Mouse (Mus musculus): Measurements from ENCODE around the gene Maml3.

Gene Maml3

GRCm38 (mm10) chr3:51759534-51759933 lies 345.3 kb downstream of the Maml3 start:
- ChIA-PET CTCF (no interaction called here), POLR2A (interaction anchor here in 1 of 4 experiments (0.5 kb wide), 1 partner anchor 225 kb away, joined by 4 read pairs; no protein-coding TSS in a partner anchor)

GRCm38 (mm10) chr3:51757032-51757431 lies 347.8 kb downstream of the Maml3 start:
- CTCF ChIA-PET, result interaction anchor here in 1 of 4 experiments (0.6 kb wide), 1 partner anchor 1087 kb away, joined by 3 read pairs; no protein-coding TSS in a partner anchor

GRCm38 (mm10) chr3:51756283-51756682 lies 348.6 kb downstream of the Maml3 start:
- CTCF ChIA-PET, result interaction anchor here in 1 of 4 experiments (0.6 kb wide), 1 partner anchor 1088 kb away, joined by 3 read pairs; no protein-coding TSS in a partner anchor
- POLR2A ChIA-PET, result no interaction called here

More at GRCm38 (mm10) chr3:51757032-51757431, 347.8 kb downstream of the Maml3 start:
- POLR2A ChIA-PET, result no interaction called here

- CTCF ChIA-PET, result no interaction called here
- POLR2A ChIA-PET, result no interaction called here
These were observed 351.6 kb downstream of the Maml3 start for GRCm38 (mm10) chr3:51753262-51753661.

DNA sequence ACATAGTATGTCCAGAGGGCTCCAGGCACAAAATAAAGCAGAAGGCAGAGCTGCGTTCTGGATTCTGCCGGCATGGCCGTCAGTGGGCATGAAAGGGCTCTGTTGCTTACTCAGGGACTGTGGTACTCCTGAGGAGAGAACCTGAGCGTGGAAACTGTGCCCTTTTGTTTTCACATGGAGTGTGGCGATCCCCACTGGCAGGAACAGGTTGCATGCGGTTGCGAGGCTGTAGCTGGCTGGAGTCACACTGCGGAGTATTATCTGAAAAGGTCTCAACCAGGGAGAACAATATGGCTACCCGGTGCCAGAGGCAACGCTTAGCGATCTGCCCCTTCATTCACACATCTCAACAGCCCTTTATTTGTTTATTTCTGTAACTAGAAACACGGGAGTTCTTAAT lies 353.4 kb downstream of the Maml3 start:
- POLR2A ChIA-PET, result interaction anchor here in 1 of 4 experiments (1.5 kb wide), 1 partner anchor 342 kb away, joined by 3 read pairs; the partner anchor contains the start of gene Ndufc1
- CTCF ChIA-PET, result interaction anchor here in 1 of 4 experiments (0.6 kb wide), 1 partner anchor 103 kb away, joined by 5 read pairs; no protein-coding TSS in a partner anchor

DNA sequence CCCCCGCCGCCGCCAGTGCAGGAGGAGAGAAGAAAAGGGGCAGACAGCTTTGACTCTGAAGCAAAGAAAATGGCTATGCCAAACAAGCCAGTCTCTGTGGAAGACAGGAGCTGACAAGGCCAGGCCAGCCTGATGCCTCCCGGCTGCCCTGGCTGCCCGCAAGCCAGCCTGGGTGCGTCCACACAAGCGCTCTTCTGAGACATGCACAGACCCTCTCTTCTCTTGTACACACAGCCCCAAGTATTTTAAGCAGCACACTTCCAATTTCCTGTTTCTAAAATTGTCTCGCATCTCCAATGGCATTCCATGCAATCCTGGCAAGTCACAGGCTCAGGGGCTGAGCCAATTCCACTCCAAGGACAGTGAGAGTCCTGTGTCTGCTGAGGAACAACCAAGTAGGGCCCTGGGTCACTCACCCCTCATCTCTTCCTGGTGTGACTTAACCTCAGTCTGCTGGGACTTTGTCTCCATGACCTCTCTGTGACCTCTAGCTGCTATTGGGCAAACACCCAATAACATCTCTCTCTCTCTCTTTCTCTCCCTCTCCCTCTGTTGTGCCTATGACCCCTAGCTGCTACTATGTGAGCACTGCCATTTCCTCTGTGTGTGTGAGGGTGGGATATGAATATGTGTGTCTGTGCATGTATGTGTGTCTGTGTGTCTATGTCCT lies 354.9 kb downstream of the Maml3 start:
- CTCF ChIA-PET, result no interaction called here

GRCm38 (mm10) chr3:51749421-51749811 lies 355.5 kb downstream of the Maml3 start:
- CTCF ChIA-PET, result interaction anchor here in 1 of 4 experiments (0.7 kb wide), 1 partner anchor 10 kb away, joined by 8 read pairs; no protein-coding TSS in a partner anchor
- POLR2A ChIA-PET, result no interaction called here

More for the DNA sequence above, 354.9 kb downstream of the Maml3 start:
- POLR2A ChIA-PET, result interaction anchor here in 1 of 4 experiments (1.5 kb wide), 1 partner anchor 341 kb away, joined by 3 read pairs; the partner anchor contains the start of gene Ndufc1

DNA sequence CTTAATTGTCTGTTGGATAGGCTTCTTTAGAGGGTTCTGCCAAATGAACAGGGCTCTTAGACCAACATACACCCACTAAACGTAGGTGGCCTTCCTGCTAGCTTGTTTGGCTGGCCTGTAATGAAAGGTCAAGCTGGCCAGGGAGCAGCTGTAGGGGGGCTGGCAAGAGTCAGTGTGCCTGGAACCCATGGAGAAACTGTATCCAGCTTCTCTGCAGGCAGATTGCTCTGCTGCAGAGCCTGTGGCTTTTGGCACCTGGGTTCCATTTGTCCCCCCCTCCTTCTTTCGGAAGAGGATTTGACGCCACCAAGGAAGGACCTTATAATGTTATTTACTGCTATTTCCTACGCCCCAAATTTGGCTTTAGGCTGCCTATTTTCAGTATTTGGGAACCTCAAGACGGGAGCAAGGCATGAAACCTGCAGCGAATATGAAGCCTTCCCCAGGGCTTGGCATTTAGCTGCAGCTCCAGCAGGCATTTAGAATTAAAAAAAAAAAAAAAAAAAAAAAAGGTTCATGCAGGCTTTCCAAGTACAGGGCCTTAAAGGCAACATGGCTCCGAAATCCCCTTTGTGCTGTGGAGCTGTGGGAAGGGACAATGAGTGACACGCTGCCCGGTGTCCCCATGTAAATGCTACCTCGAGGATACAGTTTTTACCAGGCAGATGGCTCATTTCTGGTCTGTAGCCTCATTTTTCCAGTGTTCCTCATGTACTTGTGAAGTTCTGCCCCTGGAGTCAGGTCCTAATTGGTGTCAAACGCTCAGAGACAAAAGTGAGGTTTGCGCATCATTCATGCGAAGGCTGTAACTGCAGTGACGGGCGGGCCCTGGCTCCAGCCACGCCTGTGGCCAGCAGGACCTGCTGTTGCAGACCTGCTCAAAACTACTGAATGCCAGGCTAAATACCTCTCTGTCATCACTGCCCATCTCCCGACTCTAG lies 356.2 kb downstream of the Maml3 start:
- CTCF ChIA-PET, result interaction anchor here in 2 of 4 experiments (0.6 to 0.7 kb wide), 3 partner anchors 10 to 97 kb away, joined by 3 to 8 read pairs (median 7); no protein-coding TSS in a partner anchor
- POLR2A ChIA-PET, result interaction anchor here in 1 of 4 experiments (0.6 kb wide), 1 partner anchor 30 kb away, joined by 3 read pairs; no protein-coding TSS in a partner anchor

DNA sequence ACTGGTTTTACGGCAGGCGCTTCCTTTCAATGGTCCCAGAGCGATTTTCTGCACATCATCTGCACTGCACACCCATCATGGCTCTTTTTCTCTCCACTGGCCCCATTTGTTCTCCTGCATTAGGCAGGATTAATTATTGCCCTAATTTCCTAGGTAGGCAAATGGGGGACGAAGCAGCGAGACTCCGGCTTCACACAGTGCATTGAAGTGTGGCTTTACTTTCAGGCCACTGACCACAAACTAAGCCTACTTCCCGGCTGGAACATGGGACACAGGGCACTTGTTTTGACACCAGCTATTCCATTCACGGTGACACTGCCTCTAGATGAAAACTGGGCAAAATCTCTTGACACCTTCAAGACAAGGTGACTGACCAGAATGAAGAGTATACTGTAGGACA lies 358.1 kb downstream of the Maml3 start:
- POLR2A ChIA-PET, result no interaction called here
- CTCF ChIA-PET, result no interaction called here

DNA sequence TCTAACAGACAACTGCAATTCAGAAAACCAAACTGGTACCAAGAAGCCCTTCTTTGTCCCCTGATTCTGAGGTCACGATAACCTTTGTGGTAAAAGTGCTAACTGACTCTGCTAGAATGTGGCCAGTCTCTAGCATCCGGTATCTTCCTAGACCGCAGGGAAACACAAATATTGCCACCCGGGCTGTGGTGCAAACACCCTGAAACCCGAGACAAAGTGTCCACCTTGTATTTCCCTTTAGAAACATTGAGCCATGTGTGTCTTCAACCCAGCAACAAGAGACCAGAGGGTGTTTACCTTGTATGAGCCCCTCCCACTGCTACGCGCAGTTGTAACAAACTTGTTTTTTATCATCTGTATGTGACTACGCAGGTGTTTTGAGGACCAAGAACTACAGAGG lies 359.7 kb downstream of the Maml3 start:
- ChIA-PET POLR2A (no interaction called here), CTCF (interaction anchor here in 1 of 4 experiments (0.6 kb wide), 1 partner anchor 311 kb away, joined by 3 read pairs; no protein-coding TSS in a partner anchor)

- CTCF ChIA-PET, result interaction anchor here in 1 of 4 experiments (0.6 kb wide), 1 partner anchor 454 kb away, joined by 4 read pairs; no protein-coding TSS in a partner anchor
These were observed 360.5 kb downstream of the Maml3 start for GRCm38 (mm10) chr3:51744339-51744759.

DNA sequence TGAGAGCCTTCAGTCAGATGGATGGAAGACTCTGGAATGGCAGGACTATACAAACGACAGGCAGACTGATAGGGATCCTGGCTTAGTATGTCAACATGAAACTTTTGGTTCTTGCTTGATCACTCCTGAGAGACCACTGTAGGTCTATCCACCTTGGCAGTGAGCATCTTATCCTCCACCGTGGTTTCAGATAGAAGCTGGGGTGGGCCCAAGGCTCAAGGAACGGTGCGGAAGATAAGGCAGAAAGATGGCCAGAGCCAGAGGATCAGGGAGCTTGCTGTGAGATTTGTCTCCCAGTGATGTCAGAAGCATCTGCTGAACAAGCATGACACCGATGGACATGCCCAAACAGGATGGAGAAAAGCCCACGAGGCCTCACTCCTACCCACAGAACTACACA lies 362.5 kb downstream of the Maml3 start:
- POLR2A ChIA-PET, result interaction anchor here in 1 of 4 experiments (0.7 to 0.9 kb wide), 3 partner anchors 28 to 357 kb away, joined by 3 read pairs; no protein-coding TSS in a partner anchor
- CTCF ChIA-PET, result interaction anchor here in 1 of 4 experiments (0.7 kb wide), 1 partner anchor 454 kb away, joined by 5 read pairs; no protein-coding TSS in a partner anchor

More at GRCm38 (mm10) chr3:51744339-51744759, 360.5 kb downstream of the Maml3 start:
- POLR2A ChIA-PET, result interaction anchor here in 1 of 4 experiments (1.3 kb wide), 1 partner anchor 44 kb away, joined by 4 read pairs; no protein-coding TSS in a partner anchor

GRCm38 (mm10) chr3:51741824-51742223 lies 363.1 kb downstream of the Maml3 start:
- CTCF ChIA-PET, result interaction anchor here in 3 of 4 experiments (0.5 to 0.6 kb wide), 3 partner anchors 44 to 457 kb away, joined by 3 to 4 read pairs (median 4); no protein-coding TSS in a partner anchor
- POLR2A ChIA-PET, result interaction anchor here in 1 of 4 experiments (0.6 kb wide), 1 partner anchor 1361 kb away, joined by 3 read pairs; no protein-coding TSS in a partner anchor

DNA sequence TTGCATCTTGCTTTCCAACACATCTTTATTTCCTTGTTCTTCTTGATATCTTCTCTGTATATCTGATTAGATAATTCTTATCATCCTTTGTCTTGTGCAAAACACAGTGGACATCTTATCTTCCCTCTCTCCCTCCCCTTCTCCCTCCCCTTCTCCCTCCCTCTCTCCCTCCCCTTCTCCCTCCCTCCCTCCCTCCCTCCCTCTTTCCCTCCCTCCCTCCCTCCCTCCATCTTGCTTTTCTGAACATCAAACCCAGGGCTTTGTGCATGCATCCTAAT lies 365.1 kb downstream of the Maml3 start:
- ChIA-PET POLR2A (interaction anchor here in 2 of 4 experiments (0.5 to 0.9 kb wide), 3 partner anchors 9 to 362 kb away, joined by 3 to 4 read pairs (median 3); no protein-coding TSS in a partner anchor), CTCF (no interaction called here)

DNA sequence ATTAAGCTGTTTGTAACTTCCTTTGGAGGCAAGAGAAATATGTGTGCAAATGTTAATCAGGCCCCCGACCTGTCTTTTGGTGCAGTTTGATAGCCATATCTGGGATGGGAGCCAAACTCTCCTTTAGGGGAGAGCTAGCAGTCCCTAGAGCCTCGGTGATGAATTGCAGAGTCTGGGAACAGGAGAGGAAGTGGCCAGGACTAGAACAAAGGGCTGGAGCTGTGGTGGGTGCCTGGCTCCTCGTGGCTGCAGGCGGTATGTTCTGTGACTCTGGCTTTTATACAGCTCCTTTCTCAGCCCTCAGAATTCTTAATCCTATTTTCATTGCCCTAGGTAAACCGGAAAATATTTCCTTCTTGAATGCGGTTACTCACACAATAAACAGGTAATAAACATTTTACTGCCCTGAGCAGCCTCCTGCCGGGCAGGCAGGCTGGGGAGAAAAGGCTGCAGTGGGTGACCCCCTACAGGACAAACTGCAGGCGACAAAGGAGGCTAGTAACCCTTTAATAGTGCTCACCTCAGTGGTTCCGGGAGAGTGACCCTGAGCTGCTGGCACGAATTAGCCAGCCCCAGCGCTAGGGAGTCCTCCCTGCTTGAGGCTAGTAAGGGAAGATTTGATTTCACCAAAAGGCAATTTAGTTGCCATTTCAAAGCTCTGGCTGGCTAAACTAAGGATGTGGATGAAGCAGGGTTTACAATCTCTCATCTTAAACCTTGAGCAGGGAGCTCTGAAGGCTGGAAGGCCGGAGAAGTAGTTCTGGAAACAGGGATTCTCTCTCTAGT lies 365.6 kb downstream of the Maml3 start:
- ChIA-PET POLR2A (interaction anchor here in 2 of 4 experiments (0.5 to 0.9 kb wide), 3 partner anchors 149 to 473 kb away, joined by 3 to 4 read pairs (median 3); no protein-coding TSS in a partner anchor), CTCF (interaction anchor here in 3 of 4 experiments (0.6 to 1.0 kb wide), 3 partner anchors 10 to 584 kb away, joined by 3 to 8 read pairs (median 8); no protein-coding TSS in a partner anchor)

DNA sequence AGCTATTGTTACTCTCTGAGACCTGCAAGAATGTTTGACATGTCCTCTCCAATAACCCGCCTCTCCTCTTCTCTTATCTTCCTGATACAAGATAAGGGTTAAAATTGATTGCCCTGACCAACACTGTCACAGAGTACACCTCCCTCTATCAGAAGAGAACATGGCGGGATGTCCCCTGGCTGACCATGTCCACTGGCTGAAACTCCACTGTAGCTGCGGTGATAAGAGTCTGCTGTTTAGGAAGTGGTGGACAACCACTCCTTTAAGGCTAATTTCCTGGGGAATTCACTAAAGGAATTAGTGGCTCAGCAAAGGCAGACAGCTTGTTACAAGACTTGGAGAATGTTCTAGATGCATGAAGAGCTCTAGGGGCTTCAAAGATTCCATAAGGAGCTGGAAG lies 371.2 kb downstream of the Maml3 start:
- POLR2A ChIA-PET, result interaction anchor here in 1 of 4 experiments (0.6 to 0.8 kb wide), 2 partner anchors 29 to 33 kb away, joined by 3 read pairs; no protein-coding TSS in a partner anchor
- CTCF ChIA-PET, result interaction anchor here in 2 of 4 experiments (0.7 to 0.9 kb wide), 2 partner anchors 10 to 463 kb away, joined by 3 to 4 read pairs; no protein-coding TSS in a partner anchor

DNA sequence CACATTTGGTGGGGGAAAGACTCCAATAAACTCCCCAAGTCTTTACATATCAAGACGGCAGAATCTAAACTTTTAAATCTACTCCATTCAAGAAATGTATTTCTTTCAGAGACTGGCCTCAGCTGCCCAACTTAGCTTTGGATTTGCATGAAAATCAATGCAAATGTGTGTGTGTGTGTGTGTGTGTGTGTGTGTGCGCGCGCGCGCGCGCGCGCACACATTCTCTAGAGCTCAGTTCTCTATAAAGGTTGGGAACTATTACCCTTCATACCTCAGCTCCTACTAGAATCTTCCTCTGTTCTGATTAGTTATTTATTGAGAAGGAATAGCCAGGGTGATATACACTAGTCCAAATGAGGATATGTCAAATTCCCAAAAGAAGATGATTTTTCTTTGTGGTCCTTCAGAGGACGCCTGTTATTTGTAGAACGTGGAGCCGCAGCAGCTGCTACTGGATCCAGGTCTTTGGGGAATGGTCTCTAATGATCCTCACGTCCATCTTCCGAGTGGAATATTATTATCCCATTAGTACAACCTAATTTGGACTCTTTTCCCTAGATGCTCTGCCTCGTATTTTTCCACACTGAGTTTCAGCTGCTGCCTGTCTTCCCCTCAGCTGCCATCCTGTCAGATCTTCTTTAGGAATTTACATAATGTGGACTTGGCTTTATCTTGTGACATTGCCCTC lies 372.8 kb downstream of the Maml3 start:
- ChIA-PET CTCF (interaction anchor here in 3 of 4 experiments (0.6 to 1.0 kb wide), 5 partner anchors 27 to 443 kb away, joined by 3 to 4 read pairs (median 3); no protein-coding TSS in a partner anchor), POLR2A (interaction anchor here in 2 of 4 experiments (0.5 to 0.6 kb wide), 2 partner anchors 173 to 519 kb away, joined by 3 read pairs; no protein-coding TSS in a partner anchor)

All from embryonic stem cell, embryonic (primary cell).